Mouse (Mus musculus) heart, adult 2 months (tissue): ENCODE data around the gene Tubb2a.

Experiments
- CTCF ChIP-seq: fragments of 200-600 bp; IDR thresholded peaks from 2 replicates; pipeline ENCODE4 v1.8.1; 2022; ENCODE audit warnings: antibody characterized with exemption, mild to moderate bottlenecking, moderate library complexity
- EP300 ChIP-seq: fragments of 200-500 bp; IDR thresholded peaks from 2 replicates; pipeline ENCODE4 v1.6.1; 2011; ENCODE audit warnings: low read depth, low read length, control low read depth; ENCODE audit not compliant: insufficient read depth
- POLR2A ChIP-seq: fragments of 200-500 bp; IDR thresholded peaks from 2 replicates; pipeline ENCODE4 v1.6.1; 2011; ENCODE audit warnings: mild to moderate bottlenecking, low read depth, low read length, control low read depth; ENCODE audit not compliant: insufficient read depth

GRCm38 (mm10) chr13:34114654-34115053 lies 36.8 kb upstream of the Tubb2a start:
- no peak for TF ChIP-seq CTCF
- TF ChIP-seq POLR2A: no peak
- TF ChIP-seq EP300: no peak
